Mouse (Mus musculus) megakaryocyte, embryonic 14.5 days (primary cell): ENCODE measurements at regions not wholly inside any gene's neighbourhood (a gene's known extent, or its start where the extent isn't known, plus 50 kb on each side); places are given as distances from the start of the nearest gene placed in this dataset.

Experiments used
- FLI1 ChIP-seq: IDR thresholded peaks from 2 replicates; pipeline ENCODE4 v1.6.1; 2012; ENCODE audit warnings: low read length, inconsistent platforms, mixed read lengths
- GATA1 ChIP-seq: IDR thresholded peaks from 3 replicates; pipeline ENCODE4 v1.6.1; 2012; ENCODE audit warnings: mixed read lengths, low read length, inconsistent platforms, borderline replicate concordance

DNA sequence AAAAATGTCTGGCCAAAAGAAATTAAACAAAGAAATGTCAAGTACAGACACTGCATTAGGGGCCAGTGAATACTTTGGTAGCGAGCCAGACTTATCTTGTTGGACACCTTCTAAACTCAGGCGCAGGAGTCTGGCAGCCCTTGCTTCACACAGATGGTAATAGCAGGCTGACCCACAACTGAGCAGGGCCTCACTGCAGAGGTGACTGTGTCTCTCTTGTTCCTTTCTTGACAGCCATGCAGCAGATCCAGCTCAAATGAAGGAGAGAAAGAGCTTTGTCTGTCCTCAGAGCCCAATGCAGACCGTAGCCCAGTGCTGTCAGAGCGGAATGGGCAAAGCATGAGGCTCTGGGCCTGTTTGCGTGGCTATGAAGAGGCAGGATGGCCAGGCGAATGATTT lies 83.9 kb upstream of the Vps8 start:
- no peak for TF ChIP-seq GATA1
- TF ChIP-seq FLI1 = no peak
